Mouse (Mus musculus): ENCODE results near the gene Zmiz1. TPM values are rescaled to one million over a fixed set of nuclear protein-coding genes. Genes with fewer than 3 reads are reported as not detected.

Zmiz1 gene
- polyA plus RNA-seq, 1 experiment from 2014 or later = 80.3 TPM

GRCm38 (mm10) chr14:25582603-25583002 lies 123.6 kb downstream of the Zmiz1 start:
- Histone ChIP-seq H3K4me3 (replicated peaks) (no peak overlapping the region), H3K4me2 (replicated peaks) (no peak overlapping the region), H3K9me3 (no peaks in the 10 kb centered on the region), H3K27me3 (no peaks in the 10 kb centered on the region), H3K4me1 (replicated peaks) (peaks cover 78% of the 10 kb centered on the region), H3K27ac (no peak overlapping the region; the same call in 1 of the 2 replicates), H3K9ac (replicated peaks) (no peak overlapping the region), H3K36me3 (peaks cover 47% of the 10 kb centered on the region)
- WGBS = 97% methylated on average over 6 of the region's 6 CpGs
- no peak for ATAC-seq

GRCm38 (mm10) chr14:25583899-25584298 lies 124.9 kb downstream of the Zmiz1 start:
- H3K36me3 ChIP-seq = peaks cover 38% of the 10 kb centered on the region
- ATAC-seq = no peak
- no peak overlapping the region for H3K4me2 ChIP-seq (replicated peaks)
- H3K27me3 ChIP-seq = no peaks in the 10 kb centered on the region
- whole genome bisulfite sequencing = 58% methylated on average over 10 of the region's 10 CpGs
- H3K9me3 ChIP-seq = no peaks in the 10 kb centered on the region
- H3K4me3 ChIP-seq (replicated peaks) = no peak overlapping the region
- H3K4me1 ChIP-seq (replicated peaks) = peaks cover 82% of the 10 kb centered on the region
- H3K27ac ChIP-seq = peak overlapping the region; percentile 99
- H3K9ac ChIP-seq (replicated peaks) = peak overlapping the region; percentile 17; the same call in 1 of the 2 replicates

GRCm38 (mm10) chr14:25585545-25586301 lies 126.7 kb downstream of the Zmiz1 start:
- WGBS = 7% methylated on average over 16 of the region's 21 CpGs

GRCm38 (mm10) chr14:25586846-25587486 lies 128.0 kb downstream of the Zmiz1 start:
- 14% methylated on average over 10 of the region's 10 CpGs for WGBS
- 0 out of 2 replicates have a peak, but pooled peaks have one; percentile 9 for ATAC-seq
- Histone ChIP-seq H3K36me3 (peaks cover 36% of the 10 kb centered on the region), H3K9ac (replicated peaks) (peak overlapping the region; percentile 61), H3K4me1 (replicated peaks) (peaks cover 86% of the 10 kb centered on the region), H3K9me3 (no peaks in the 10 kb centered on the region), H3K27me3 (no peaks in the 10 kb centered on the region), H3K27ac (peak overlapping the region; percentile 99), H3K4me3 (replicated peaks) (no peak overlapping the region), H3K4me2 (replicated peaks) (peak overlapping the region; percentile 35)

More at GRCm38 (mm10) chr14:25585545-25586301, 126.7 kb downstream of the Zmiz1 start:
- Histone ChIP-seq H3K27me3 (no peaks in the 10 kb centered on the region), H3K4me3 (replicated peaks) (no peak overlapping the region), H3K9me3 (no peaks in the 10 kb centered on the region), H3K36me3 (peaks cover 41% of the 10 kb centered on the region), H3K27ac (peak overlapping the region; percentile 99), H3K4me1 (replicated peaks) (peaks cover 84% of the 10 kb centered on the region), H3K9ac (replicated peaks) (peak overlapping the region; percentile 61), H3K4me2 (replicated peaks) (peak overlapping the region; percentile 35)
- ATAC-seq = peak; percentile 93

GRCm38 (mm10) chr14:25587487-25588001 lies 128.6 kb downstream of the Zmiz1 start:
- Histone ChIP-seq H3K36me3 (peaks cover 32% of the 10 kb centered on the region), H3K9me3 (no peaks in the 10 kb centered on the region), H3K27me3 (no peaks in the 10 kb centered on the region), H3K4me1 (replicated peaks) (peaks cover 90% of the 10 kb centered on the region), H3K27ac (peak overlapping the region; percentile 99), H3K9ac (replicated peaks) (peak overlapping the region; percentile 61), H3K4me3 (replicated peaks) (no peak overlapping the region), H3K4me2 (replicated peaks) (peak overlapping the region; percentile 35)
- peak; percentile 59 for ATAC-seq
- WGBS = 5% methylated on average over 6 of the region's 6 CpGs

GRCm38 (mm10) chr14:25588156-25588555 lies 129.2 kb downstream of the Zmiz1 start:
- Histone ChIP-seq H3K9ac (replicated peaks) (peak overlapping the region; percentile 61), H3K4me1 (replicated peaks) (peaks cover 90% of the 10 kb centered on the region), H3K36me3 (peaks cover 32% of the 10 kb centered on the region), H3K27me3 (no peaks in the 10 kb centered on the region), H3K4me3 (replicated peaks) (no peak overlapping the region), H3K4me2 (replicated peaks) (peak overlapping the region; percentile 35; the same call in 1 of the 2 replicates), H3K27ac (peak overlapping the region; percentile 99), H3K9me3 (no peaks in the 10 kb centered on the region)
- 29% methylated on average over 2 of the region's 2 CpGs for WGBS
- ATAC-seq = no peak

GRCm38 (mm10) chr14:25588946-25589937 lies 130.3 kb downstream of the Zmiz1 start:
- Histone ChIP-seq H3K4me3 (replicated peaks) (no peak overlapping the region), H3K36me3 (peaks cover 26% of the 10 kb centered on the region), H3K27me3 (no peaks in the 10 kb centered on the region), H3K4me1 (replicated peaks) (peaks cover 90% of the 10 kb centered on the region), H3K9ac (replicated peaks) (peak overlapping the region; percentile 12; the same call in 1 of the 2 replicates), H3K9me3 (no peaks in the 10 kb centered on the region), H3K4me2 (replicated peaks) (no peak overlapping the region), H3K27ac (peak overlapping the region; percentile 99)
- 56% methylated on average over 16 of the region's 16 CpGs for WGBS
- ATAC-seq = no peak

GRCm38 (mm10) chr14:25591000-25591399 lies 132.0 kb downstream of the Zmiz1 start:
- H3K4me2 ChIP-seq (replicated peaks) = no peak overlapping the region
- H3K36me3 ChIP-seq = peaks cover 34% of the 10 kb centered on the region
- H3K9ac ChIP-seq (replicated peaks) = no peak overlapping the region
- no peaks in the 10 kb centered on the region for H3K9me3 ChIP-seq
- H3K27ac ChIP-seq = 0 out of 2 replicates have a peak overlapping the region, but pooled peaks have one; percentile 99
- no peak for ATAC-seq
- H3K4me3 ChIP-seq (replicated peaks) = no peak overlapping the region
- no peaks in the 10 kb centered on the region for H3K27me3 ChIP-seq
- peaks cover 79% of the 10 kb centered on the region for H3K4me1 ChIP-seq (replicated peaks)
- WGBS = 50% methylated on average over 5 of the region's 5 CpGs

GRCm38 (mm10) chr14:25591426-25591825 lies 132.4 kb downstream of the Zmiz1 start:
- peaks cover 75% of the 10 kb centered on the region for H3K4me1 ChIP-seq (replicated peaks)
- WGBS = 94% methylated on average over 1 of the region's 1 CpGs
- no peaks in the 10 kb centered on the region for H3K9me3 ChIP-seq
- ATAC-seq = no peak
- no peak overlapping the region for H3K27ac ChIP-seq
- no peak overlapping the region for H3K4me2 ChIP-seq (replicated peaks)
- no peak overlapping the region for H3K9ac ChIP-seq (replicated peaks)
- no peaks in the 10 kb centered on the region for H3K27me3 ChIP-seq
- H3K4me3 ChIP-seq (replicated peaks) = no peak overlapping the region
- H3K36me3 ChIP-seq = peaks cover 37% of the 10 kb centered on the region

GRCm38 (mm10) chr14:25592522-25592921 lies 133.5 kb downstream of the Zmiz1 start:
- WGBS = 57% methylated on average over 6 of the region's 6 CpGs
- H3K4me2 ChIP-seq (replicated peaks) = no peak overlapping the region
- ATAC-seq = no peak
- H3K4me3 ChIP-seq (replicated peaks) = no peak overlapping the region
- peaks cover 64% of the 10 kb centered on the region for H3K4me1 ChIP-seq (replicated peaks)
- H3K9ac ChIP-seq (replicated peaks) = no peak overlapping the region
- no peaks in the 10 kb centered on the region for H3K9me3 ChIP-seq
- peak overlapping the region; percentile 31; the same call in 1 of the 2 replicates for H3K27ac ChIP-seq
- H3K36me3 ChIP-seq = peaks cover 44% of the 10 kb centered on the region
- H3K27me3 ChIP-seq = no peaks in the 10 kb centered on the region

GRCm38 (mm10) chr14:25593876-25594275 lies 134.9 kb downstream of the Zmiz1 start:
- Histone ChIP-seq H3K4me3 (replicated peaks) (no peak overlapping the region), H3K9me3 (no peaks in the 10 kb centered on the region), H3K4me1 (replicated peaks) (peaks cover 53% of the 10 kb centered on the region), H3K4me2 (replicated peaks) (no peak overlapping the region), H3K27ac (peak overlapping the region; percentile 82), H3K36me3 (peaks cover 53% of the 10 kb centered on the region), H3K9ac (replicated peaks) (no peak overlapping the region), H3K27me3 (no peaks in the 10 kb centered on the region)
- 0 out of 2 replicates have a peak, but pooled peaks have one; percentile 1 for ATAC-seq
- WGBS = 68% methylated on average over 8 of the region's 8 CpGs
